Mouse (Mus musculus): ENCODE measurements around the gene S100a13. TPM values are rescaled to one million over a fixed set of nuclear protein-coding genes. Genes with fewer than 3 reads are reported as not detected.

The S100a13 gene
- polyA plus RNA-seq (2016; fragmentation: Nextera tagmentation; extraction: Ambion mirVana), result 71.4 and 74.1 TPM in 2 replicates

DNA sequence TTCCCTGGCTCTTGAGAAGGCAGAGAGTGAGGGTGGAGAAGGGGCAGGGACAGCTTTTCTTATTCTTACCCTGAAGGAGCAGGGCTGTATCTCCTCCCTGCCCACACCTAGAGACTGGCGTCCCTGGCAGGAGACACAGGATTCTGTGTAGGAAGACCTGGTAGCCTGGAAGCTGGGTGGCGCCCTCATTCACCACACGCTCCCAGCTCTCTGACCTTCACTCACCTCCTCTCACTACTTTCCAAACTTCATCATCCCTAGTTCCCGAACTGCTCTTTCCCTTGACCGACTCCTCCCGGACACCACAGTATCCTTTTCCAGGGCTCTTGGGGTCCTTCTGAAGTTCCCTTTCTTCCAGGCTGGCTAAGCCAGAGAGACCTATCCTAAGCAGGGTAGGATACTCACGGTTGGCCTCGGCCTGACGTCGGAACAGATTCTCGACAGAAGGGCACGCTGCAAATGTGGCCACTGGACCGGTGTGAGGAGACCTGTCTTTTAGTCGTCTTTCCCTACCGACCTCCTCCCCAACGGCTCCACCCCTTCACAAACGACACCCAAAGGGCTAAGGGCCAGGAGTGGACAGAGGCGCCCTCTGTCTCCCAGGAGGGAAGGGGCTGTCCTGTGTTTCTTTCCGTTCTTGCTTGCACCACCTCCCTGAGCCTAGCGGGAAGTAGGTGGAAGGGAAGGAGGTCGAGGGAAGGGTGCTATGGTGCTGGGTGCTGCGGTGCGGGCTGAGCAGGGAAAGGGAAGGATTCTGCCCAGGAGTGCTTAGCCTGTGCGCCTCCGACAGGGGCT lies at the start of gene S100a13, which contains the start of gene S100a1:
TSS of gene S100a13 (plus strand) at position 640 of the 795 bp plus-strand sequence.
TSS of gene S100a1 (minus strand) at position 597 of the 795 bp plus-strand sequence.
- Histone ChIP-seq H3K27ac (ENCODE audit: poor library complexity, severe bottlenecking) (peak within 1 kb of the TSS; percentile 78), H3K27me3 (replicated peaks) (no peaks in the 10 kb centered on the region), H3K9ac (peak within 1 kb of the TSS; percentile 80), H3K4me1 (replicated peaks) (peaks cover 19% of the 10 kb centered on the region), H3K9me3 (replicated peaks) (no peaks in the 10 kb centered on the region), H3K4me2 (peak within 1 kb of the TSS; percentile 83), H3K4me3 (peak within 1 kb of the TSS; percentile 57), H3K36me3 (peaks cover 9% of the 10 kb centered on the region)
- peak; percentile 69 for ATAC-seq (ENCODE audit: insufficient number of reproducible peaks, low FRiP score)
- WGBS, result 2% methylated on average over 25 of the region's 25 CpGs

DNA sequence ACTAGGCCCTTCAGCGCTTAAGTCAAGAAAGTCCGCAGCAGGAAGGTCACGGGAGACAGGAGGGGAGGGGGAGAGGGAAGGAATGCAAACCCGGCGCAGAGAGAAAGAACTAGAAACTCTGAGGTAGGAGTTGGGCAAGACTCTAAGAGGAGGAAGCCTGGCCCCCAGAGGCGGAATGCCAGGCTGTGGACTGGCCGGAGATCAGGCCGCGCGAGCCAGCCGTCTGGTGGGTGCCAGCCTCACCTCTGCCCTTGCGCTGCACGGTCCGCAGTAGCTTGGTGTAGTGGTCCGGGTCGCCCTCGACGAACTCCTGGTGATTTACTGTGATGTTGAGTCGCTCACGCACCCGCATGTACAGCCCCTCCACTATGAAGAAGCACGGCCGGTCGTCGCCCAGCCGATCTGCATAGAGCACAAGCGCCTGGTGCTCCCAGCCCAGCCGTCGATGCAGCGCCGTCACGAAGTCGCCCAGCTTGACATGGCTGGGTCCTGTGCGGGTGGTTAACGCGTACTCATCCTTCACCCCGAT lies 49.6 kb upstream of the S100a13 start:
- no peaks in the 10 kb centered on the region for H3K36me3 ChIP-seq
- peak overlapping the region; percentile 73 for H3K9ac ChIP-seq
- peaks cover 23% of the 10 kb centered on the region for H3K4me1 ChIP-seq (replicated peaks)
- peak overlapping the region; percentile 50 for H3K4me3 ChIP-seq
- ATAC-seq (ENCODE audit: insufficient number of reproducible peaks, low FRiP score), result peak; percentile 23
- WGBS, result 11% methylated on average over 37 of the region's 37 CpGs
- H3K9me3 ChIP-seq (replicated peaks), result no peaks in the 10 kb centered on the region
- H3K27me3 ChIP-seq (replicated peaks), result peaks cover 48% of the 10 kb centered on the region
- H3K4me2 ChIP-seq, result peak overlapping the region; percentile 95
- no peak overlapping the region; the same call in 1 of the 2 replicates for H3K27ac ChIP-seq (ENCODE audit: poor library complexity, severe bottlenecking)

DNA sequence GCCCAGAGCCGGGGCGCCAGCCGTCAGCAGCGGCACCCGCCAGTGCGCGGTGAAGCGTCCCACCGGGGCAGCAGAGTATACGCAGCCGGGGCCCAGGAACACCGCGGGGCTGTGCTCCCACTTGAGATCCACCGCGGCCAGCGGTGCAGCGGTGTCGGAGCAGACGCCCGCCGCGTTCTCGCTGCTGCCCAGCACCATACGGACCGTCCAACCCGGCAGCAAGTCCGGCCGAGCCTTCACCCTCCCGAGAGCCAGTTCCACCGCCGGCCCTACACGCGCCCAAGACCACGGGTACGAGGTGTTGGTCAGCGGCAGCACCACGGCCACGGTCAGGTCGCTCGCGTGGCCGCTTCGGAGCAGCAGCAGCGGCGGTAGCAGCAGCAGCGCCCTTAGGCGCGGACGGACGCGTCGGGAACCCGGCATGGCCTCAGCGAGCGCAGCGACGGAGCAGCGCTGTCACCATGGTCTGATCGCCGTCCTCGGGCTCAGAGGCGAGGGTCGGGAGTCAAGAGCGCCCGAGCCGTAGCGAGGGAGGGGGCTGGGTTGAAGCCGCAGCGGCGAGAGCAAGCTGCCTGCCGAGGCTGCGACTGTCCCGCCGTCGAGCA lies 49.1 kb upstream of the S100a13 start:
- H3K4me1 ChIP-seq (replicated peaks), result peaks cover 23% of the 10 kb centered on the region
- peak; percentile 12 for ATAC-seq (ENCODE audit: insufficient number of reproducible peaks, low FRiP score)
- no peak overlapping the region; the same call in 1 of the 2 replicates for H3K27ac ChIP-seq (ENCODE audit: poor library complexity, severe bottlenecking)
- H3K27me3 ChIP-seq (replicated peaks), result peaks cover 48% of the 10 kb centered on the region
- no peaks in the 10 kb centered on the region for H3K9me3 ChIP-seq (replicated peaks)
- H3K36me3 ChIP-seq, result no peaks in the 10 kb centered on the region
- 1% methylated on average over 75 of the region's 75 CpGs for WGBS
- H3K4me3 ChIP-seq, result peak overlapping the region; percentile 50
- peak overlapping the region; percentile 73 for H3K9ac ChIP-seq
- peak overlapping the region; percentile 95 for H3K4me2 ChIP-seq

DNA sequence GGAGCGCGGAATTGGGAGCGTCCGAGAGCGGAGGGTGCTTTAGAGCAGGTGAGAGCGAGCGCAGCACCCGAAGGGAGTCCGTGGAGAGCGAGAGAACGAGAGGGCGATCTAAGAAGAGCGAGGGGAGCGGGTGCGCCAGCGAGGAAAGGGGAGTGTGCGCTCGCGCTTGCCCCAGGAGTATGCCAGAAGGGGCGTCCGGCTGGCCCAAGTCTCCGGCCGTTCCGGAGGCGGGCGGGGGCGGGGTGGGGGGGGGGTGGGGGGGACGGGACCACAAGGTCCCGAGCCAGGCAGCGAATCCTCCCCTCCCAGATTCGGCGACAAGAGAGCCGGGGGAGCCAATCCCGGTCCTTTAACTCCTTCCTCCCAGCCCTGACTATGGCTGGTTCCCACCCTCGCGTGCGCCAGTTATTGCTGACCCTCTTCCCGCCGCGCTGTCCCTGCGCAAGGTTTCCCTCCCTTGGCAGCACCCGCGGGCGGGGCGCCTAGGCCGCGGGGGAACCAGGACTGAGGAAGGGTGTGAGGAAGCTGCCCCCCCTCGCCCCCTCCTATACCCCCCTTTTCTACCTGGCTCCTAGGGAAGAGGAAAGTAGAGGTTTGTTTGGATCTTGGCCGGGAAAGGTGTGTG lies 48.4 kb upstream of the S100a13 start, which contains the start of gene Npr1:
TSS of gene Npr1 (minus strand) at position 181 of the 625 bp plus-strand sequence.
- Histone ChIP-seq H3K9me3 (replicated peaks) (no peaks in the 10 kb centered on the region), H3K4me2 (peak within 1 kb of the TSS; percentile 95), H3K27ac (ENCODE audit: poor library complexity, severe bottlenecking) (no peak within 1 kb of the TSS; the same call in 1 of the 2 replicates), H3K9ac (peak within 1 kb of the TSS; percentile 73), H3K4me1 (replicated peaks) (peaks cover 23% of the 10 kb centered on the region), H3K36me3 (no peaks in the 10 kb centered on the region), H3K4me3 (peak within 1 kb of the TSS; percentile 50), H3K27me3 (replicated peaks) (peaks cover 44% of the 10 kb centered on the region)
- ATAC-seq (ENCODE audit: insufficient number of reproducible peaks, low FRiP score), result peak; percentile 57
- WGBS, result under 1% methylated on average over 29 of the region's 49 CpGs

DNA sequence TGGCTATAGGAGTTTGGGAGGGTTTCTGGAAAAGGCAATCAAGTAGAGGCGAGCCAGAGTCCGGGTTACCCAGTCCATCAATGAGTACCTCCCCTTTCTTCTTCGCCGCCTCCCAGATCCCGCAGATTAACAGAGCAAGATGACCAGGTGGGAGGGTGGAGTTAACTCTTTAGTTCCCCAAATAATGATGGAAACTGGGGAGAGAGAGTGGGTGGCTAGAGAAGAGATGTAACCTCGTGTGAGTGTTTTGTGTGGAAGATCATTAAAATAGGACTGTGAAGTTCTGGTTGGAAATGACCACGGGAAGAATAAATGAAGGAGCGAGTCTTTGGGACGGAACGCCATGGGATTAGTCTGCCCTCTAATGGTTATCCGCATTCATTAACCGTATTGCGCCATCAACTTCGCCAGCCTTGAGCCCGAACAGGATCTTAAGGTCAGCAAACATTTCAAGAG lies 47.9 kb upstream of the S100a13 start:
- Histone ChIP-seq H3K4me2 (peak overlapping the region; percentile 95), H3K36me3 (no peaks in the 10 kb centered on the region), H3K27ac (ENCODE audit: poor library complexity, severe bottlenecking) (no peak overlapping the region), H3K9ac (peak overlapping the region; percentile 73), H3K9me3 (replicated peaks) (no peaks in the 10 kb centered on the region), H3K4me3 (peak overlapping the region; percentile 50), H3K27me3 (replicated peaks) (peaks cover 39% of the 10 kb centered on the region), H3K4me1 (replicated peaks) (peaks cover 23% of the 10 kb centered on the region)
- peak; percentile 20; the same call in 1 of the 2 replicates for ATAC-seq (ENCODE audit: insufficient number of reproducible peaks, low FRiP score)
- WGBS, result 1% methylated on average over 15 of the region's 15 CpGs

DNA sequence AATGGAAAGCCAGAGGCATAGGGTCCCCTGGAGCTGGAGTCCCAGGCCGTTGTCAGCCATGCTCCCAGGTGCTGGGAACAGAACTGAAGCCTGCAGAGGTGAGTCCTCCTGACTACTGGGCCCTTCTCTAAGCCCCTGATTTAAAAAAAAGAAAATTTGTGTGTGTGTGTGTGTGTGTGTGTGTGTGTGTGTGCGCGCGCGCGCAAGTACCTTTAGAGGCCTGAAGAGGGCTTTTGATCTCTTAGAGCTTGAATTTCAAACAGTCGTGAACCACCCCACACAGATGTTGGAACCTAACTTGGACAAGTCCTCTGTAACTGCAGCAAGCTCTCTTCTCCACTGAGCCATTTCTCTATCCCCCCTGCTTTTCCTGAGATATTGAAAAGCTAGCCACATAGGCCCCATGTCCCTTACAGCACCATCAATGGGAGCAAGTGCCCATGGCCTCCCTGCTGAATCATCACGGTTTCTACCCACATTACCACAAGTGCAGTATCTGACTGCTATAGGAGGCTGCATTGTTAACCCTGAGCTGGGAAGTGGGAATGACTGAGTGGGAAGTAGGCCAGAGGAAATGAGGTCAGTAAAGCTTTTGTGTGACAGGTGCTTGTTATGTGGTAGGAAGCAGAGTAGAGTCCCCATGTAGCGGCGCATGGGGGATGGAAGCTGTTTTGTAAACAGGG lies 46.5 kb upstream of the S100a13 start:
- no peak overlapping the region for H3K27ac ChIP-seq (ENCODE audit: poor library complexity, severe bottlenecking)
- H3K36me3 ChIP-seq, result no peaks in the 10 kb centered on the region
- peaks cover 17% of the 10 kb centered on the region for H3K4me1 ChIP-seq (replicated peaks)
- H3K27me3 ChIP-seq (replicated peaks), result peaks cover 37% of the 10 kb centered on the region
- no peak overlapping the region for H3K9ac ChIP-seq
- WGBS, result 88% methylated on average over 10 of the region's 10 CpGs
- H3K9me3 ChIP-seq (replicated peaks), result no peaks in the 10 kb centered on the region
- ATAC-seq (ENCODE audit: insufficient number of reproducible peaks, low FRiP score), result no peak
- H3K4me2 ChIP-seq, result no peak overlapping the region
- no peak overlapping the region for H3K4me3 ChIP-seq

DNA sequence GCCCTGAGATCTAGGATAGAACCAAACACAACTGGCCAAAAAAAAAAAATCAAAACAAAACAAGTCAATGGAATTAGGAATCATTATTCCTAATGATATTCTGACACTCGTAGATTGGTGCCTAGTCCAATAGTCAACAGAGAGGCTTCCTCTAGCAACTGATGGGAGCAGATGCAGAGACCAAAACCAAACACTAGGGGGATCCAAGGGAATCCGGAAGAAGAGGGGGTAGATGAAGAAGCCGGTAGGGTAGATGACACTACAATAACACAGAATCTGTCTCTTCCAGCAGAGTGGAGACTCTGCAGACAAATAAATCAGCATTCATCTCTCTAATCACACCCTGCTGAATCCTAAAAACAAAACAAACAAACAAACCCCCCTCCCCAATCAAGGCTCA lies 42.0 kb upstream of the S100a13 start:
- WGBS, result 33% methylated on average over 3 of the region's 3 CpGs
- no peak for ATAC-seq (ENCODE audit: insufficient number of reproducible peaks, low FRiP score)
- Histone ChIP-seq H3K9ac (no peak overlapping the region), H3K9me3 (replicated peaks) (no peaks in the 10 kb centered on the region), H3K27me3 (replicated peaks) (peaks cover 10% of the 10 kb centered on the region), H3K36me3 (no peaks in the 10 kb centered on the region), H3K27ac (ENCODE audit: poor library complexity, severe bottlenecking) (no peak overlapping the region), H3K4me1 (replicated peaks) (peaks cover 5% of the 10 kb centered on the region; the same call in 1 of the 2 replicates), H3K4me3 (no peak overlapping the region), H3K4me2 (no peak overlapping the region)

DNA sequence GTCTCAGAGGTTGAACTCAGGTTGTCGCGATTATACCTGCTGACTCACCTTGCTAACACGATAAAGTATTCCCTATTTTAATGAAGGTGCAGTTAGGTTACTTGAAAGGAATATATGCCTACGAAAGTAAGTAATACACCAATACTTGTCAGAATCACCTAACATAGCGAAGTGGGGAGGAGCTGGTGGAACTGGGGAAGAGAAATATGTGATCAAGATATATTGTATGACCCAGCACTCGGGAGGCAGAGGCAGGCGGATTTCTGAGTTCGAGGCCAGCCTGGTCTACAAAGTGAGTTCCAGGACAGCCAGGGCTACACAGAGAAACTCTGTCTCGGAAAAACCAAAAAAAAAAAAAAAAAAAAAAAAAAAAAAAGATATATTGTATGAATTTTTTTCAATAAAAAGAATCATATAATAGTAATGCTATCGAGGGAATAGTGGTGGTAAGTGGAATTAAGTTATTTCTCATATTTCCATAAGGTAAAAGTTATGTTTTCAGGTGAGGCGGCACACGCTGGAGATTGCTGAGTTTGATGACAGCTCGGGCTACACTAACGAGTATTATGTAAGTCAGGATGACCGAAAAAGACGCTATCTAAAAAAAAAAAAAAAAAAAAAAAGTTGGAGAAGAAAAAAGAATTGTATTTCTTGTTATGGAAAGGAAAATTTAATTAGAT lies 38.9 kb upstream of the S100a13 start:
- Histone ChIP-seq H3K4me3 (peak overlapping the region; percentile 32), H3K36me3 (peaks cover 24% of the 10 kb centered on the region), H3K9ac (no peak overlapping the region), H3K27me3 (replicated peaks) (no peaks in the 10 kb centered on the region), H3K27ac (ENCODE audit: poor library complexity, severe bottlenecking) (no peak overlapping the region), H3K4me2 (peak overlapping the region; percentile 43; the same call in 1 of the 2 replicates), H3K4me1 (replicated peaks) (peaks cover 7% of the 10 kb centered on the region; the same call in 1 of the 2 replicates), H3K9me3 (replicated peaks) (no peaks in the 10 kb centered on the region)
- WGBS, result 39% methylated on average over 16 of the region's 16 CpGs
- ATAC-seq (ENCODE audit: insufficient number of reproducible peaks, low FRiP score), result peak; percentile 20

DNA sequence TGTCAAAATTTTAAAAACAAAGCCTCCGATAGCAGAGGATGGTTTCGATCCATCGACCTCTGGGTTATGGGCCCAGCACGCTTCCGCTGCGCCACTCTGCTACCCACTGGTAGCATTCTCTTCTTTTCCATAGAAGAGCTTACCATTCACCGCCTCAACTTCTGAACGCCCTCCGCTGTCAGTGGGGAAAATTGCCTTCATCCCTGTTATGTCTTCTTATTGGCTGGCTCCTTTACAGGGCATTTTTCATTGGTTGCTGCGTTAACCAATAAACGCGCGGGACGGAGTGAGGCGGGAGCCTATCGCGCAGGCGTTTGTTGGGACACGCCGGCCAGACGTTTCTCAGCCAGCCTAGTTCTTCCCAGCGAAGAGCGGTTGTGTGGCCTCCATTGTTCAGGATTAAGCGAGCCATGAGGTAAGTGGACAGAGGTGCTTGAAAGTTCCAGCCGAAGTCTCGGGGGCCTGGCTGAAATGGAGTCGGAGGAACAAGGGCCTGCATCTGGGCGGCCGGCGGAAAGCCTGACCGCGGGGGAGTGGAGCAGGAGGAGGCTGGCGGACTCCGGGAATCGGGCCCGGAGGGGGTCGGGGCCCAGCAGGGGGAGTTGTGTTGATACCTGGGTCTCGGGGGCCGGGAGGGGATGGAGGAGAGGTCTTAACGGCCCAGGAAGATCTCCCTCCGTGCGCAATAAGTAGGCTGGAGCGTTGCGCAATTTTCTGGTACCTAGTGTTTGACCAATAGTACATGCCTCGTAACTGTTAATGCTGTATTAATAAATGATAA lies 38.2 kb upstream of the S100a13 start, which contains the start of gene Ilf2:
TSS of gene Ilf2 (plus strand) at position 296 of the 781 bp plus-strand sequence.
- peak within 1 kb of the TSS; percentile 93 for H3K9ac ChIP-seq
- no peaks in the 10 kb centered on the region for H3K9me3 ChIP-seq (replicated peaks)
- H3K36me3 ChIP-seq, result peaks cover 31% of the 10 kb centered on the region
- H3K27me3 ChIP-seq (replicated peaks), result no peaks in the 10 kb centered on the region
- H3K4me1 ChIP-seq (replicated peaks), result peaks cover 7% of the 10 kb centered on the region; the same call in 1 of the 2 replicates
- peak within 1 kb of the TSS; percentile 76 for H3K4me2 ChIP-seq
- peak; percentile 98 for ATAC-seq (ENCODE audit: insufficient number of reproducible peaks, low FRiP score)
- H3K4me3 ChIP-seq, result peak within 1 kb of the TSS; percentile 83
- under 1% methylated on average over 45 of the region's 45 CpGs for WGBS
- peak within 1 kb of the TSS; percentile 94 for H3K27ac ChIP-seq (ENCODE audit: poor library complexity, severe bottlenecking)
